Mouse (Mus musculus) brown adipose tissue, adult 24 weeks (tissue): Measurements from ENCODE around the gene Spata25. TPM values are rescaled to one million over a fixed set of nuclear protein-coding genes. Genes with fewer than 3 reads are reported as not detected.

Experiments used
- H3K27ac ChIP-seq: fragments of 200-500 bp; replicated peaks from 2 replicates; pipeline ENCODE4 v1.5.1; 2012; ENCODE audit warnings: low read depth, mild to moderate bottlenecking, low read length
- H3K4me1 ChIP-seq: fragments of 200-500 bp; 2 replicates; pipeline ENCODE4 v1.6.1; 2012; ENCODE audit warnings: low read length, mixed read lengths; ENCODE audit not compliant: control insufficient read depth, insufficient read depth, insufficient read length
- H3K4me3 ChIP-seq: fragments of 200-500 bp; 2 replicates; pipeline ENCODE4 v1.5.1; 2012; ENCODE audit warnings: low read depth, mild to moderate bottlenecking, low read length, moderate library complexity; ENCODE audit not compliant: insufficient read depth
- polyA plus RNA-seq: library from polyadenylated mRNA; stranded (reverse); fragments of >200 nt; gene quantifications from 2 replicates; pipeline ENCODE4 v1.2.4, GENCODE M21; 2012; ENCODE audit not compliant: missing spikeins, insufficient read depth, insufficient read length

Gene Spata25
- polyA plus RNA-seq, 1 experiment = not detected

GRCm38 (mm10) chr2:164831029-164831428 is 2.7 kb upstream of the Spata25 start:
- Histone ChIP-seq H3K27ac (no peak overlapping the region), H3K4me1 (peaks cover 7% of the 10 kb centered on the region; the same call in 1 of the 2 replicates), H3K4me3 (no peak overlapping the region)

- Histone ChIP-seq H3K27ac (no peak overlapping the region), H3K4me1 (peaks cover under 1% of the 10 kb centered on the region; the same call in 1 of the 2 replicates), H3K4me3 (no peak overlapping the region)
Measured at GRCm38 (mm10) chr2:164829090-164829489, 753 bp upstream of the Spata25 start.

DNA sequence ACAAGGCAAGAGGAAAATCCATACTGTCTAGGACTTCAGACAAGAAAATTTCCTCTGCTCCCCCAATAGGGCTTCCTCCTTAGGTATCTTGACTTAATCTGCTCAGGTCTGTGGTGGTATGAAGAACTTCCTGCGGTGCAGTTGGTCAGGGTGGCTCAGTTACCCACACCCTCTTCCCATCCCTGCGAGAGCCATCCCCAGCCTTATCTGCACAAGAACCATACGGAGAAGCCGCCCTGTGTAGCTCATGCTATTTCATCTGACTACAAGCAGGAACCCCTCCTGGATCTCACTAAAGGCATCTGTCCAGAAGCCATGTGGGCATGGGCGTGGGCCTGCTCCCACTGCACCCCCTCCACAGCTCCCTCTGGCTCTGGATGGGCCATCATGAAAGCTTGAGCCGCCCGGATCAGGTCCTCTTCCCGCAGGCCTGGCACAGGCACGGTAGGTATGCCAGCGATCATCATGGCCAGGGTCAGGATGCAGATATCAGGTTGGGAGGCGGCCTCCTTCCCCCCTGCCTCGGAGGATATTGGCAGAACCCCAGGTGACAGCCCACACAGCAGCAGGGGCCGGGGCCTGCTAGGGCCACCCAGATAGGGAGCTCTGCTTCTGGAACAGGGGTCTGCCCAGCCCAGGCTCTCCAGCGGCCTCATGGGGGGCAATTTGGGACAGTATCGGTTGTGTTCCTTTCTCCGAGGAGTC is 1.0 kb downstream of the Spata25 start:
- Histone ChIP-seq H3K4me3 (no peak overlapping the region), H3K4me1 (no peaks in the 10 kb centered on the region), H3K27ac (no peak overlapping the region)

- no peaks in the 10 kb centered on the region for H3K4me1 ChIP-seq
- no peak overlapping the region for H3K27ac ChIP-seq
- H3K4me3 ChIP-seq = no peak overlapping the region
Measured at GRCm38 (mm10) chr2:164825521-164825920, 2.8 kb downstream of the Spata25 start.

GRCm38 (mm10) chr2:164823969-164824368 is 4.4 kb downstream of the Spata25 start:
- H3K4me1 ChIP-seq = no peaks in the 10 kb centered on the region
- H3K27ac ChIP-seq = no peak overlapping the region
- no peak overlapping the region for H3K4me3 ChIP-seq

DNA sequence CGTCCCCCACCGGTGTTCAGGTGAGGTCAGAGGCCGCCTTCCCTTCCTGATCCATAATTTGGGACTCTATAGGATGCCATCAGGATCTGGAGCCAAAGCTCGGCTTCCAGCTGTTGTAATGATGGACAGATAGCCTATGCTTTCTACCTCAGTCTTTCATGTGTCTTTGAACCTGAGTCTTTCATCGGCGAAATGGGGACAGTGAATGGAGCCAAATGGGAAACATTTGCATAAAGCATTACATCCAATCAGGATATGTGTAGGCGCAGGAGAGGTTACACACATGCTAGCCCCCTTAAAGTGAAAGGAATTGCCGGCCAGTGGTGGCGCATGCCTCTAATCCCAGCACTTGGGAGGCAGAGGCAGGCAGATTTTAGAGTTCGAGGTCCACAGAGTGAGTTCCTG is 5.2 kb downstream of the Spata25 start:
- Histone ChIP-seq H3K4me3 (peak overlapping the region; percentile 79), H3K4me1 (no peaks in the 10 kb centered on the region), H3K27ac (peak overlapping the region; percentile 62)

- Histone ChIP-seq H3K4me3 (peak within 1 kb of the TSS; percentile 79), H3K27ac (peak within 1 kb of the TSS; percentile 62), H3K4me1 (no peaks in the 10 kb centered on the region)
Measured at GRCm38 (mm10) chr2:164822636-164823165, 5.6 kb downstream of the Spata25 start, which contains the start of gene Zswim1. TSS of gene Zswim1 (plus strand) at chr2:164822686.

DNA sequence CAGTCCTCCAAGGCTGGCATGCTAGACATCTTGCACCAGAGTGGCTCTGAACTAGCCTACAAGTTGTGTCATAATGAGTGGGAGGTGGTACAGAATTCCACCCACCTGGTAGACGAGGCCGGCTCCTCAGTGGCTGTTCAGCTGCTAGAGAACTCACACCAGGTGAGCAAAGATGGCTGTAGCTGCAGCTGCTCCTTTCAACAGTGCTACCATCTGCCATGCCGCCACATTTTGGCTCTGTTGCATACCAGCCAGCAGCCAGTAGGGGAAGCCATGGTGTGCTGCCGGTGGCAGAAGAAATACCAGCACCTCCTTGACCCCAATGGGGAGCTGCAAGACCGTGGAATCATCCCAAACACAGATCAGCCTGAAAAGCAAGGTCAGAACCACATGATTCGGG is 7.3 kb downstream of the Spata25 start:
- H3K27ac ChIP-seq = no peak overlapping the region
- H3K4me1 ChIP-seq = no peaks in the 10 kb centered on the region
- H3K4me3 ChIP-seq = no peak overlapping the region

DNA sequence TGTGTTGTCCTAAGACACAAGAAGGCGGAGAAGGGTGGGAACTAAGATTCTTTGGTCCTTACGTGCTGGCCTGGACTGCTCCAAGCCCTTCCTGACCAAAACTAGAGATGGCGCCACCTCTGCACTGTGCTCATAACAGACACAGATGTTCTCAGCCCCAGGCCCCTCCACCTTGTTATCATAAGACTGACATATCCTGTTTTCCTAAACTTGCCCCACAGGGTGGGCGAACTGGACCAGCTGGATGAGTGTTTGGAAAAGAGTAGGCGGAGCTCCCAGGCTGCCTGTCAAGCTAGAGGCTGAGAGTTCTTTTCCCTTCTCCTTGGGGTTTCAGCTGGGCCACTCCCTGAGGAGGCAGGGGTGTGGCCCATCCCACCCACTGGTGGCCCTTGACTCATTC is 10.6 kb downstream of the Spata25 start:
- H3K4me1 ChIP-seq = no peaks in the 10 kb centered on the region
- no peak overlapping the region for H3K4me3 ChIP-seq
- no peak overlapping the region for H3K27ac ChIP-seq

GRCm38 (mm10) chr2:164817206-164817605 is 11.1 kb downstream of the Spata25 start:
- H3K4me1 ChIP-seq = no peaks in the 10 kb centered on the region
- no peak overlapping the region for H3K4me3 ChIP-seq
- no peak overlapping the region for H3K27ac ChIP-seq

- Histone ChIP-seq H3K4me3 (no peak overlapping the region), H3K4me1 (no peaks in the 10 kb centered on the region), H3K27ac (no peak overlapping the region)
Measured at GRCm38 (mm10) chr2:164815821-164816220, 12.5 kb downstream of the Spata25 start.

GRCm38 (mm10) chr2:164815348-164815747 is 13.0 kb downstream of the Spata25 start:
- no peak overlapping the region for H3K4me3 ChIP-seq
- H3K4me1 ChIP-seq = no peaks in the 10 kb centered on the region
- no peak overlapping the region for H3K27ac ChIP-seq

- Histone ChIP-seq H3K4me1 (no peaks in the 10 kb centered on the region), H3K27ac (no peak overlapping the region), H3K4me3 (no peak overlapping the region)
Measured at GRCm38 (mm10) chr2:164813557-164813956, 14.8 kb downstream of the Spata25 start.

GRCm38 (mm10) chr2:164806614-164807013 is 21.7 kb downstream of the Spata25 start:
- peaks cover 4% of the 10 kb centered on the region for H3K4me1 ChIP-seq
- H3K27ac ChIP-seq = peak overlapping the region; percentile 23
- peak overlapping the region; percentile 29 for H3K4me3 ChIP-seq

DNA sequence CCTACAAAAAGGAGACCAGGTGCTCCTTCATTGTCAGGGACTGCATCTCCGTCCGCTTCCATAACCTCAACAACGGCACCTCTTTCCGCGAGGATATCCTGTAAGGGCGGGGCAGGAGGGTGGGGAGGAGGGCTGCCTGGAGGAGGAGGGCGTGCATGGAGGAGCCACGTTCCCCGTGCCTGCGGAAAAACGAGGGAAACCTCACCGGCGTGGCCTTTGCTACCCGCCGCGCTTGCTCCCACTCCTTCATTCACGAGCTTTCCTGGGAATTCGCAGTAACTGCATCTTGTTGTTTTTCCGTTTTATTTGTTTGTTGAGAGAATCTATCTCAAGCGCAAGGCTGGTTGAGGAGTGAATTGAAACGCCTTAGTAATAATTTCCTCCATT is 23.0 kb downstream of the Spata25 start:
- peak overlapping the region; percentile 75 for H3K27ac ChIP-seq
- peaks cover 4% of the 10 kb centered on the region for H3K4me1 ChIP-seq
- peak overlapping the region; percentile 84 for H3K4me3 ChIP-seq
